Mouse (Mus musculus) embryonic facial prominence, embryonic 14.5 days (tissue): ENCODE results near the gene Mink1. TPM values are rescaled to one million over a fixed set of nuclear protein-coding genes. Genes with fewer than 3 reads are reported as not detected.
"Not testable (repeated sequence)": the region's sequence is repeated elsewhere in the genome, so short reads cannot be mapped to it uniquely, and the experiment has no call there.

Source experiments
- ATAC-seq: fragments of 200-750 bp; cut with Nextera tagmentation; 2 replicates; pipeline ENCODE4 v1.8.0; 2017; ENCODE audit warnings: low read depth, moderate number of reproducible peaks, moderate TSS enrichment
- DNase-seq: peaks from one replicate; pipeline ENCODE4 v3.0.0-alpha.2; 2015; ENCODE audit warnings: low spot score
- H3K27ac ChIP-seq: fragments of 300-500 bp; sonication (generic); replicated peaks from 2 replicates; pipeline ENCODE4 v1.5.1; 2014; ENCODE audit warnings: low read depth, mild to moderate bottlenecking, low read length, moderate library complexity
- H3K27me3 ChIP-seq: fragments of 300-500 bp; sonication (generic); replicated peaks from 2 replicates; pipeline ENCODE4 v1.6.1; 2014; ENCODE audit warnings: low read length; ENCODE audit not compliant: control insufficient read depth, insufficient read depth
- H3K36me3 ChIP-seq: fragments of 300-500 bp; sonication (generic); 2 replicates; pipeline ENCODE4 v1.6.1; 2014; ENCODE audit warnings: low read length, mixed read lengths; ENCODE audit not compliant: control insufficient read depth, insufficient read depth
- H3K4me1 ChIP-seq: fragments of 300-500 bp; sonication (generic); 2 replicates; pipeline ENCODE4 v1.6.1; 2014; ENCODE audit warnings: antibody characterized with exemption, low read length; ENCODE audit not compliant: control insufficient read depth, insufficient read depth
- H3K4me2 ChIP-seq: fragments of 300-500 bp; sonication (generic); 2 replicates; pipeline ENCODE4 v1.6.1; 2014; ENCODE audit warnings: low read depth, mild to moderate bottlenecking, low read length, moderate library complexity, mixed read lengths
- H3K4me3 ChIP-seq: fragments of 300-500 bp; sonication (generic); 2 replicates; pipeline ENCODE4 v1.5.1; 2014; ENCODE audit warnings: low read depth, mild to moderate bottlenecking, low read length
- H3K9ac ChIP-seq: fragments of 300-500 bp; sonication (generic); 2 replicates; pipeline ENCODE4 v1.6.1; 2014; ENCODE audit warnings: low read depth, mild to moderate bottlenecking, low read length, moderate library complexity, mixed read lengths
- H3K9me3 ChIP-seq: fragments of 300-500 bp; sonication (generic); 2 replicates; pipeline ENCODE4 v1.6.1; 2016; ENCODE audit warnings: low read length; ENCODE audit not compliant: control insufficient read depth
- WGBS: fragments of 180-500 bp; shearing (Covaris S2); extraction: QIAGEN DNeasy Blood & Tissue Kit; methylation state at CpG from one replicate; pipeline ENCODE4 v1.1.7; 2014; 5-methylcytosine and 5-hydroxymethylcytosine counted together
- polyA plus RNA-seq: library from polyadenylated mRNA; unstranded; fragments of >200 nt; fragmentation: Nextera tagmentation; extraction: Ambion mirVana; gene quantifications from 2 replicates; pipeline ENCODE4 v1.2.1, GENCODE M21; 2014

Mink1 gene
- polyA plus RNA-seq, 1 experiment from 2014 or later = 18.3 TPM

DNA sequence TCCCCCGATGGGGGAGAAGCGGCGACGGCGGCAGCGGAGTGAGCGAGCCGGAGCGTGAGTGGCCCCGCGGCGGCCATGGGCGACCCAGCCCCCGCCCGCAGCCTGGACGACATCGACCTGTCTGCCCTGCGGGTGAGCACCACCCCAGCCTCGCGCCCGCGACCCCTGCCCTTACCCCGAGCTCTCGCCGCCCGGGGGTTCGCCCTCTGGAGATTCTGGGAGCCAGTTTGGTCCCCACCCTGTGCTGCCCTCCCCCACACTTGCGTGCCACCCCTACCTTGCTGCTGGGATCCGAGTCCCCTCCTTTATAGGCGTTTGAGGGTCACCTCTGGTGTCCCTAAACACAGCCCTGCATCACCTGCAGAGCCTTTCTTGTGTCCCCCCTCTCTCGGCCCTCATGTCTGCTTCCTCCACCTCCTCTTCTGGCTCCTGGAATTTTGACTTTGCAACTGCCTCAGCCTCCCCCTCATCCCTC is 351 bp downstream of the Mink1 start:
- Histone ChIP-seq H3K4me1 (peaks cover 10% of the 10 kb centered on the region), H3K9me3 (no peaks in the 10 kb centered on the region), H3K36me3 (peaks cover 4% of the 10 kb centered on the region; the same call in 1 of the 2 replicates), H3K27me3 (no peaks in the 10 kb centered on the region), H3K9ac (peak overlapping the region; percentile 83), H3K4me3 (peak overlapping the region; percentile 83), H3K27ac (peak overlapping the region; percentile 86), H3K4me2 (peak overlapping the region; percentile 83)
- ATAC-seq (0 out of 2 replicates have a peak, but pooled peaks have one; percentile 4), DNase-seq (no peak)
- WGBS = 0% methylated on average over 4 of the region's 31 CpGs

DNA sequence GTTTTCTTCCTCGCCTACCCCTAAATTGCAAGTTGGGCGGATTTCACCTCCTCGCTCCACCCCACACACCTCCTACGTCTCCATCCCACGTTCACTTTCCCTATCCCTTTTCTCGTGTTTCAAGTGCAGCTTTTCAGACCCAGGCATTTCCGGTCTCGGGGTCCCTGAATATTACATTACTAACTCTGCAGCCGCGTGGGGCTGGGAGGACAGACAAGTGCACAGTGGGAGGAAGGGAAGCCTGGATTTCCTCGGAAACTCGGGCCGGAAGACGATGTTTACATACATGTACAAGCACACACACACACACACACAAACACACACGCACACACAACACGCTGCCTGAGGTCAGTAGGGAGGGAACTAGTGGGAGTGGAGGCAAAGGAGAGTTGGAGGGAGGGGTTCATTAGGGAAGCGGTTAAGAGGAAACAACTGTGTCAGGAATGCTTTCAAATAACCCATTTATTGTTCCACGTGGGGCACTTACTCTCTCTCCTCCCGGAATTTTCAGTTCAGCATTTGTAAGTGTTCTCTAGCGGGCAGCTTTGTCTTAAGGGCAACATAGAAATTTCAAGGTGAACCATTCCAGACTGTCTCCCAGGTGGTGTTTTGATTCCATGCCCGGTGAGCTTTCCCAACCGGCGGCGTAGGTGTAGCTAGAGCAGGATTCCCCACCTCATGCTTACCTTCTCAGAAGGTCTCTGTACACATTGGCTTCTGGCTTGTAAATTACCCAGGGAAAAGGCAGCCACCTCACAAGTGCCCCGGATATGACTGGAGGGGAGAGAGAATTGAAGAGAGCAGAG is 992 bp downstream of the Mink1 start:
- peak overlapping the region; percentile 86 for H3K27ac ChIP-seq
- ATAC-seq (no peak), DNase-seq (peak; percentile 60)
- peaks cover 10% of the 10 kb centered on the region for H3K4me1 ChIP-seq
- H3K9ac ChIP-seq = peak overlapping the region; percentile 83
- no peaks in the 10 kb centered on the region for H3K27me3 ChIP-seq
- H3K4me3 ChIP-seq = peak overlapping the region; percentile 83
- H3K9me3 ChIP-seq = no peaks in the 10 kb centered on the region
- peaks cover 9% of the 10 kb centered on the region; the same call in 1 of the 2 replicates for H3K36me3 ChIP-seq
- H3K4me2 ChIP-seq = peak overlapping the region; percentile 83
- 1% methylated on average over 25 of the region's 25 CpGs for WGBS

DNA sequence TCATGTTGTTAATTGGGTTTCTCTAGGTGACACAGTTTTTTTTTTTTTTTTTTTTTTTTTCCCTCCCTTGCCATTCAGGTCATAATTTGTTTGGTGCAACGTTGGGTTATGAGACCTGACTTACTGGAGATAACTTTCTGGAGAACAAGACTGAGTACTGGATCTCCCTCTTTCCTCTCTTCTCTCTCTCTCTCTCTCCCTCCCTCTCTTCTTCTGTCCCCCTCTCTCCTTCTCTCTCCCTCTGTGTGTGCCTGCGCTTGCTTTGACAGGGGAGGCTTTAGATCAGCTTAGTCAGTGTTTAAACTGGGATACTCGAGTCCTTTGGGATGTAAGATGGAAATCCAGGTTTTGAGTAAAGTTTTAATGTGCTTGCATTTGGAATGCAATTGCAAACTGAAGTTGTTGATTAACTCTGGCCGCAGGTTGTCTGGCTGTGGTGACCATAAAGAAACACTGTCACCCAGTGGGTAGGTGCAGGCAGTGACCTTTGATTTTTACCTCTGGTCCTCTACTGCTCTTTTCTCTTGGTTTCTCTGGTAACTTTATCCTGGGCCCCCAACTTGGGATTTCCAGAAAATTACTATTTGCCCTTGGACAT is 1.7 kb downstream of the Mink1 start:
- Histone ChIP-seq H3K9ac (peak overlapping the region; percentile 83; the same call in 1 of the 2 replicates), H3K27me3 (no peaks in the 10 kb centered on the region), H3K4me3 (peak overlapping the region; percentile 83), H3K4me1 (peaks cover 10% of the 10 kb centered on the region), H3K9me3 (no peaks in the 10 kb centered on the region), H3K27ac (no peak overlapping the region), H3K36me3 (peaks cover 9% of the 10 kb centered on the region; the same call in 1 of the 2 replicates), H3K4me2 (peak overlapping the region; percentile 83)
- ATAC-seq (no peak), DNase-seq (no peak)
- 24% methylated on average over 4 of the region's 4 CpGs for WGBS

DNA sequence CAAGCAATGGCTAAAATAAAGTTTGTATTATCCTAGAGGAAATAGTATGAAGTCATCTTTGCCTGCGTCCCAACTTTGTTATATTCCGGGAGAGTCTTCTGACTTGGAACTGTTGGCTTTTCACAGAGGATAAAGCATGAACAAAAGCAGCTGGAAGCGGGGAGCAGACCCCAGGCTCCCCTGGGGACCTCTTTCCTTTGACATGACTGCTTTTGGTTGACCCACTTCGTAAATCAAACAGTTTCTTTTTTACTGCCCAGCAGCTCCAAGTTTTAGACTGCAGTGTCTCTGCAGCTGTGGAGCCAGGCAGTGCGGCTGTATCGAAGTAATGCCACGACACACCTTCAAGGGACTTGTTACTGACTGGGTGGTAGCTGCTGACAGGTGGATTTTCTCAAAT is 3.9 kb downstream of the Mink1 start:
- no peaks in the 10 kb centered on the region for H3K9me3 ChIP-seq
- no peak overlapping the region for H3K4me2 ChIP-seq
- 67% methylated on average over 7 of the region's 7 CpGs for WGBS
- no peak overlapping the region for H3K27ac ChIP-seq
- no peak overlapping the region for H3K9ac ChIP-seq
- ATAC-seq (no peak), DNase-seq (no peak)
- H3K4me3 ChIP-seq = no peak overlapping the region
- peaks cover 10% of the 10 kb centered on the region for H3K4me1 ChIP-seq
- H3K36me3 ChIP-seq = peaks cover 9% of the 10 kb centered on the region; the same call in 1 of the 2 replicates
- H3K27me3 ChIP-seq = no peaks in the 10 kb centered on the region

DNA sequence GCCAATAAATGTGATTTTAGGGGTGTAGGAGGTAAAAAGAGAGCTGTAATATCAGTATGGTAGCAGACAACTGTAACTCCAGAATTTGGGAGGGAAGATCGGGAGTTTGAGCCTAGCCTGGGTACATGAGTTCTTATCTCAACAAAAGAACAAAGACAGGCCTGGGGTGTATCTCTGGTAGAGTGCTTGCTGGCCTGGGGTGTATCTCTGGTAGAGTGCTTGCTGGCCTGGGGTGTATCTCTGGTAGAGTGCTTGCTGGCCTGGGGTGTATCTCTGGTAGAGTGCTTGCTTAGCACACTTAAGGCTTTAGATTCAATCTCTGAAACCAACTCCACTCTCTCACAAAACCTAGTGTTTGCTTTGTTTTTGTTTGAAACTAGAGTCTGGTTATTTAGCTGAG is 7.9 kb downstream of the Mink1 start:
- H3K4me3 ChIP-seq, H3K4me2 ChIP-seq, H3K9ac ChIP-seq, H3K36me3 ChIP-seq, H3K27ac ChIP-seq, H3K4me1 ChIP-seq, H3K27me3 ChIP-seq, DNase-seq, H3K9me3 ChIP-seq, ATAC-seq: not testable (repeated sequence)
- 100% methylated on average over 1 of the region's 1 CpGs for WGBS

DNA sequence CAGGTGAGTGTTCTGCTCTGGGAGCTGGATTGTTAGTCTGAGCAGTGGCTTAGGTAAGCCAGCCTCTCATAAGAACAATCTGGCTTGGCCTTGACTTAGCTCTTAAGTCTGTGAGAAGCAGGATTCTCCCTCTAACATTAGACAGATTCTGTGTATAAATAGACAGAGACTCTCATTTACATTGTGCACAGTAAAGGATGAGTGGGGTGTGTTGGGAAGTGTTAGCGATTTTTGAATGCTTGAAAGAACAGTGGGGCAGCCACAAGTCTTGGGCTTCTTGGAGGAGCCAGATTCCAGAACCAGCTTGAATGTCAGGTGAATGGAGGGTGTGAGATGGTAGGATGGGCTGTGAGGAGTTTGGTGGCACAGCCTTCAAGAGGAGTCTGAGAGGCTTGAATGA is 9.0 kb downstream of the Mink1 start:
- Histone ChIP-seq H3K4me2 (no peak overlapping the region), H3K27me3 (no peaks in the 10 kb centered on the region), H3K27ac (no peak overlapping the region), H3K4me3 (no peak overlapping the region), H3K9me3 (no peaks in the 10 kb centered on the region), H3K9ac (no peak overlapping the region), H3K4me1 (peaks cover 5% of the 10 kb centered on the region), H3K36me3 (peaks cover 9% of the 10 kb centered on the region; the same call in 1 of the 2 replicates)
- DNase-seq (no peak), ATAC-seq (no peak)
- 93% methylated on average over 1 of the region's 1 CpGs for WGBS

DNA sequence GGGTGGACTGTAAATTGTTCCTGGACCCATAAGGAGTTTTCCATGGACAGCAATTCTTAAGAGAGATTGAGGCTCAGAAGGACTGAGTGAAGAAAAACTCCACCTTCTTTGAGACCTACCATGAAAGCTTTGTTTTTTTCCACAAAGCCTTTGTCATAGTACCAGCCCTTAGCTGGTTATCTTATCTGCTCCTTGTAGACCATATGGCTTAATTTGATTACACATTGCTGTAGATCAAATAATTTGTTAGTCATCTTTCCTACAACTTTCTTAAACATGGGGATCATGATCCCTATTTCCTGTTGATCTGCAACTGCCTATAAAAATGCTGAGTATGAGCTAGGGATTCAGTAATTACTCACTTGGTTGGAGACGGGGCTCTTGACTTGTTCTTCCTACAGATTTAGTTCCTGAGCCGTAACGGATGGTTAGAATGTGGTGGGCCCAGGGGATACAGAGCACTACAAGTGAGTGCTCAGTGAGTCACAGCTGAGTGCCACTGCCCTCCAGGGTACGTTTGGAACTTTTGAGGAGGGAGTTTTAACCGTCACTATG is 9.7 kb downstream of the Mink1 start:
- 54% methylated on average over 5 of the region's 5 CpGs for WGBS
- Histone ChIP-seq H3K27ac (no peak overlapping the region), H3K4me2 (no peak overlapping the region), H3K9ac (no peak overlapping the region), H3K36me3 (peaks cover 6% of the 10 kb centered on the region; the same call in 1 of the 2 replicates), H3K4me3 (no peak overlapping the region), H3K9me3 (no peaks in the 10 kb centered on the region), H3K27me3 (no peaks in the 10 kb centered on the region), H3K4me1 (peaks cover 6% of the 10 kb centered on the region)
- ATAC-seq (no peak), DNase-seq (no peak)

DNA sequence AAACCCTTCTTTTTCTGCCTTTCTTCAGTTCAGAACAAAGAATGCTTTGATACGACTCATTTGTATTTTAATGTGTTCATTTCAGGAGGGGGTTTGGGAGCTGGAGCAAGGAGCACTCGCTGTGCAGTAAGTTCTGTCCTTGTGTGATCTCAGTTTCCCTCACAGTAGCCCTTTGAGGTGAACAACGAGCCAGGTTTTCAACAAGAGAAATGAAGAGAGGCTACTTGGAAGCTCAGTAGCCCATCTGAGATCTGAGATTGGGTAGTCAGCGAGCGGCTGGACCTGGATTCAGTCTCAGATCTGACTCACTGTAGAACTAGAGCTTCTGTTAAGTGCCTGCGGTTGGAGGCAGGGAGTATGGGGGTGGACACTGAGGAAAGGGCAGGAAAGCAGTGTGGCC is 11.2 kb downstream of the Mink1 start:
- Histone ChIP-seq H3K27me3 (no peaks in the 10 kb centered on the region), H3K4me3 (no peak overlapping the region), H3K36me3 (no peaks in the 10 kb centered on the region), H3K4me2 (no peak overlapping the region), H3K4me1 (peaks cover 6% of the 10 kb centered on the region), H3K9ac (no peak overlapping the region), H3K27ac (no peak overlapping the region), H3K9me3 (no peaks in the 10 kb centered on the region)
- DNase-seq = no peak
- 74% methylated on average over 6 of the region's 6 CpGs for WGBS
- ATAC-seq = no peak
